Mouse (Mus musculus) T-helper 2 cell (primary cell): ENCODE measurements at regions not wholly inside any gene's neighbourhood (a gene's known extent, or its start where the extent isn't known, plus 50 kb on each side); places are given as distances from the start of the nearest gene placed in this dataset.

Experiments
- in situ Hi-C: fragments of 300-600 bp; cut with MboI, MseI; formaldehyde crosslinking; loops from one replicate; pipeline ENCODE4 v1.15.1; 2025; ENCODE audit warnings: high pct_unique_total_duplicates

- in situ Hi-C loops: loop anchor here (5.0 kb wide), 1 partner anchor 726 kb away; no protein-coding TSS in a partner anchor
Measured at GRCm38 (mm10) chr16:48126797-48127196, 156.7 kb upstream of the Dppa4 start.

GRCm38 (mm10) chr16:48127338-48127737 is 156.2 kb upstream of the Dppa4 start:
- in situ Hi-C loops: loop anchor here (5.0 kb wide), 1 partner anchor 725 kb away; no protein-coding TSS in a partner anchor

- in situ Hi-C loops: no loop called here
Measured at GRCm38 (mm10) chr16:48155355-48155754, 128.2 kb upstream of the Dppa4 start.

GRCm38 (mm10) chr16:48190399-48190798 is 93.1 kb upstream of the Dppa4 start:
- in situ Hi-C loops: no loop called here

- in situ Hi-C loops: no loop called here
Measured at GRCm38 (mm10) chr16:48192197-48192596, 91.3 kb upstream of the Dppa4 start.

- in situ Hi-C loops: no loop called here
Measured at GRCm38 (mm10) chr16:48214976-48215375, 68.6 kb upstream of the Dppa4 start.
